Mouse (Mus musculus) stomach, postnatal 0 days (tissue): Measurements from ENCODE around the gene Srprb.

ENCODE experiments used
- CTCF ChIP-seq: IDR thresholded peaks from 2 replicates; pipeline ENCODE4 v1.5.1; 2016; ENCODE audit warnings: antibody characterized with exemption, low read depth, mild to moderate bottlenecking, moderate library complexity
- EP300 ChIP-seq: optimal IDR thresholded peaks from 2 replicates; pipeline ENCODE3; 2016; ENCODE audit warnings: antibody characterized with exemption

DNA sequence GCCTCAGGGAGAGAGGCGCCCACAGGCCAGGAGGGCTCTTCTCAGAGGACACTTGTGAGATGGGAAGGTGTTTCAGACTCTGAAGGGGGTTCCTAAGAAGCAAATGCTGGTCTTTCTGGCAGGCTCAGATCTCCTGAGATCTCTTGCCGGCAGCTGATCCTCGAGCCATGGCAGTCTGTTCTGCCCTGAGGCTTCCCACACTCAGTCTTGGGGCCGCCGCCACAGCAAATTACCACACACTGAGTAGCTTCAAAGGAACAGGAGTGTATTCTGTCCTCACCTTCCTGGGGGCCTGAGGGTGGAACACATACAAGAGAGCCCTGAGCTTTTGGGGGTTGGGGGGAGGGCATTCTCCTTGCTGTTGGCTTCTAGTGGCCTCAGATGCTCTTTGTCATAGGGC, 56.6 kb downstream of the Srprb start:
- TF ChIP-seq CTCF (no peak), EP300 (no peak)
